Mouse (Mus musculus): Measurements from ENCODE around the gene Trio.
A peak's percentile ranks its signal among the peaks of the same experiment; 100 is the strongest.

The Trio gene

DNA sequence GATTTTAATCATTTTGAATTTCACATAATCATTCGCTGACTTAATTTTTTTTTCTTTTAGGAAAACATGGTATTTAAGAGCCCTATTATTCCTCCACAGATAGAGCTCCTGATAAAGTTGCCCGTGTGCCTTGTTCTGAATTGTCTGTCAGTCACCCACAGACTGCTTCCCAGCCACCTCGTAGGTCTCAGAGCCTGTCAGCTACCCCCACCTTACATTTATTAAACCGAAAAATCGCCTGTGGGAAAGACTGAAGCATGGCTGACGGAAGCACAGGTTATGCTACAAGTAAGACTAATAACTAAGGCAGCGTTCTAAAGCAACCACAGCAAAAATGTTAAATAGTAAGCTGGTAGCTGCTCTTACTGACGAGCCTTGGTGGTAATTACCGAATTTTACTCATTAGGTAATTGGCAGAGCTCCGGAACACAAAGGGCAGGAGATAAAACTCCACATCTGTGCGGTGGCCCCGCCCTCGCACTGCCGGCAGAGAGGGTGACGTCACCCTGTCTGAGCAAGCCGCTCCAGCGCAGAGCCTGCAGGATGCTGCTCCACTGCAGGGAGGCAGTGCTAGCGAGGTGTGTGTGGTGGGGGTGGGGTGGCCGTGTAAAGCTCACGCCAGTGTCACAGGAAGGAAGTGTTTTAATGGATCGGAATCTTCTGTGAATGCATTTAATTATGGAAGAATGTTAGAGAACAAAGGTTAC, 102.2 kb downstream of the Trio start:
- DNase-seq (ENCODE audit: low spot score): peak; percentile 75

DNA sequence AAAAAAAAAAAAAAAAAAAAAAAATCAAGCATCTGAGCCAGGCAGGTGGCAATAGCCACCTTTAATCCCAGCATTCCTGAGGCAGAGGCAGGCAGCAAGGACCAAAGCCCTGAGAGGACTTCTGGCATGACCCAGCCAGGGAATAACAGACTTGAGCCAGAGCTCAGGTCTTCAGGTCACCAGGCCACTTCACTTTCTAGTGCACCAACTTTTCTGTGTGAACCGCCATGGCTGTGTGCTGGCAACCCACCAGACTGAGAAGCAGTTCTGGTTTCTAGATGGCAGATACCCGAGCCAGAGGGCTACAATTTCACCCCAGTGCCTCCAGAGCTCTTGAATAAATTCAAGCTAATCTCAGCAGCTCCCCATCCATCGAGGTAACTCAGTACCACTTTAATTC, 104.9 kb downstream of the Trio start:
- no peak for DNase-seq (ENCODE audit: low spot score)

DNA sequence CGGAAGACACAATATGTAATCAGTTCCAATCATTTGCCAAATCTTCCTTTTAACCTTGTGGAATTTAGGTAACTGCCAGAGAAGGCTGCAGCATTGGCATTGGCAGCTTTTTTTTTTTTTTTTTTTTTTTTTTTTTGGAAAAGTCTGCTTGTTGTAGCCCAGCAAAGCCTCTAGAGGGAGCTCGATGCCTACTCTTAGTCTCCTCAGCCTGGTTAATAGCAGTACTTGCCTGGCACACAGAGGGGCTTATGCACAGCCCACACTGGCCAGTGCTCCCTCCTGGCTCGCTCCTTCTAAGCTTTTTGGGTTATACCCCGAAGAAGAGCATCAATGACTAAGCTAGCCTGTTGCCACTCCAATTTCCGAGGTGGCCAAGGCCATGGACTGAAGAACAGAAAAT, 106.1 kb downstream of the Trio start:
- no peak for DNase-seq (ENCODE audit: low spot score)

DNA sequence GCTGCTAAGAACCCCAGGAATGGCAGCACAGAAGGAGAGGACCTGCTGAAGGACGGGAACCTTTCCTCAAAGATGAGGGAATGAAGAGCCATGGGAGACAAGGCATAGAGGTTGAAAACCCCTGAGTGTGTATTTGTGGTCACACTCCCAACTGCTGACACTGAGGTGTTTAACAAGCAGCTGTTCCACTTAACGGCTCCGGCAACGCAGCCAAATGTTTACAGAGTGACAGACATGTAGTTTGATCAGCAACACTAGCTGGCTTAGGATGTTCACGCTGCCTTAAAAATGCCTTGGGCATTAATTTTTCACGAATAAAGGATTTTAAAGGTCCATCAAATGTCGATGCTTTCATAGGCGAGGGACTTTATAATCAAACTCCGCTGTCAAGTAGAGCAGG, 106.8 kb downstream of the Trio start:
- no peak for DNase-seq (ENCODE audit: low spot score)

DNA sequence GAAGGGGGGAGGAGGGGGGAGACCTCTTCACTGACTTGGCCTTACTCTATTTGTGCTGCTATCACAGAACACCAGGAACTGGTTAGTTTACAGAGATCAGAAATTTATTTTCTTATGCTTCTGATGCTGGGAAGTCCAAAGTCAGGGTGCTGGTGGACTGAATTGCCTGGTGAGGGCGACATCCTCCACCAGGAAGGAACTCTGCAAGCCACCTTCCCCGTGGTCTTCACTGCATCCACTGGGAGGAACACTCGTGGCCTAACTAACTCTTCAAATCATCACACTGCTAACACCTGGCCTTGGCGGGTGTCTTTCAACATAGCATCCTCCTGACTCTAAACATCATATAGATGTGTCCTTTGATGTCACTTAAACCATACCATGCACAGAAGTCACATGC, 109.4 kb downstream of the Trio start:
- DNase-seq (ENCODE audit: low spot score): no peak

DNA sequence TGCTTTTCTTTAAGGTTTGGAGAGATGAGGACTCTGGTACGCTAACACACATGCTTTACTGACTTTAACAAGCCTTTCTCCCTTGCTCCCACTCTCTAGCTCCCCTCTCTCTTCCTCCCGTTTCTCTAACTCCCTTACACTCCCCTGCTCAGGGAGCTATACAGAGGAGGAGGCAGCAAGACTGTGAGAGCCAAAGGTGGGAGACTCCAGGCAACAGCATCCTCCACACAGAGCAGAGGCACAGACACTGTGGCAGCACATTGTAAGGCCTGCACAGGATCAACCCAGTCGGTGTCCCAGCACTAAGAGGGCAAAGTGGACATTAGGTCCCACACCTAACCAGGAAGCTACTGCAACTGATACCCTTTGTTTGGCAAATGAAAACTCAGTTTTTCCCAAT, 112.6 kb downstream of the Trio start:
- no peak for DNase-seq (ENCODE audit: low spot score)

DNA sequence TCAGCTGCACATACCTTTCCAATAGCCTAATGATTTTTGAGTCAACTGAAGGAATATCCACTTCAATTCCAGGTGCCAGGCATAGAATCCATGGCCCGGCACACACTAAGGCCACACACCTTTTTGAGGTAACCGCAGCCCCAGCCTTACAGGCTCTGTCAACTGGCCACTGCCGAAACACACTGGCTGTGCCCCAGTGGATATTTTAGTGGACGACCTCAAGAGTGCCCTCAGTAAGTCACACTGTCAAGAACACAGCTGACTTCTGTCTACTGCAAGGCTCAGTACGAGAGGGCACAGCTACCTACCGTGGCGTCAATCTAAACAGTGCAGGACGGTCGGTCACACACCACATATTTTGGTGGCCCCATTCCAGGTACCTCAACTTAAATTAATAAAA, 114.5 kb downstream of the Trio start:
- no peak for DNase-seq (ENCODE audit: low spot score)

DNA sequence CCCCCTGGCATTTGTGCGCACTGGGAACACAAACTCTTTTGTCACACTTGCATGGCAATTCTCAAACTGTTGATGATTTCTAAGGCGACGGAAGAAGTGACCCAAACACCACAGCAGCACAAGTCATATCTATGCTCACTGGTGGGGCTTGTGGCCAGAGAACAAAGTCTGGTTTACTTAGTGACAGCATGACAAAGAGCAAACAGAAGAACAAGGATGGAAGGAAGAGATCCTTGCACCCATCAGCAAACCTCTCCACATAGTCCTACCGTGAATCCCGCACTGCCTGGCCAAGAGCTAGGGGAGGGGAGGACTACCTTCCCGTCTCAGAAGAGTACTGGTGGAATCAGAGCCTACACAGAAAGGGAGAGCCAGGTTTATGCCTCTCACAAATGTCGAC, 115.5 kb downstream of the Trio start:
- DNase-seq (ENCODE audit: low spot score): no peak

DNA sequence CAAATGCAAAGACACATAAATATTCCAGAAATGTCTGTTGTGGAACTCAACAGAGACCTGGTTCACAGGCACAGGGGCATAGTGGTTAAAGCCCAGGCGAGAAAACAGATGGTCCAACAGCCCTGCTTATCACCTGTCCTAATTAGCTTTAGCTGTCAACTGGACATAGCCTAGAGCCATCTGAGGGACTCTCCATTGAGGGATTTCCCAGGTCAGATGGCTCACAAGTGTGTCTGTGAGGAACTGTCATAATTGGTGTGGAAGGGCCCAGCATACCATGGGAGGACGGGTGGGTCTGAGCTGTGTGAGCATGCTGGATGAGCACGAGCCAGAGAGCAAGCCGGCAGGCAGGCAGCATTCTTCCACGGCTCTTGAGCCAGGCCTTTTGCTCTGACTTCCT, 118.0 kb downstream of the Trio start:
- DNase-seq (ENCODE audit: low spot score): no peak

DNA sequence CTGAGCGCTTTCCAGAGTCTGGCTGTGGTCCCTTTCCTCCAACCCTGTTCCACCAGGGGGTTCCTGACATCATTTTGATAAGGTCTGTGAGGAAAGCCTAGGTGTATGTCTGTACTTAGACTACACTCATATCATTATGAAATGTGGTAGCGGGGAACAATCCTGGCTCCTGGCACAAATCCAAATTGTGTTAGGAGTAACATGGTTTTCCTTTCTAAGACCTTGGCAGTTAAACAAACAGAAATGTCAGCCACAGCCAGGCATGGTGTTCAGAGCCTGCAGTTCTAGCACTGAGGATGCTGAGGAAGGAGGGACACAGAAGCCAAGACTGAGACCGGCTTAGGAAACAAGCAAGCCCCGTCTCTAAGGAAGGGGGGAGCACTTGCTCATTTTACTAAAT, 119.2 kb downstream of the Trio start:
- DNase-seq (ENCODE audit: low spot score): no peak

DNA sequence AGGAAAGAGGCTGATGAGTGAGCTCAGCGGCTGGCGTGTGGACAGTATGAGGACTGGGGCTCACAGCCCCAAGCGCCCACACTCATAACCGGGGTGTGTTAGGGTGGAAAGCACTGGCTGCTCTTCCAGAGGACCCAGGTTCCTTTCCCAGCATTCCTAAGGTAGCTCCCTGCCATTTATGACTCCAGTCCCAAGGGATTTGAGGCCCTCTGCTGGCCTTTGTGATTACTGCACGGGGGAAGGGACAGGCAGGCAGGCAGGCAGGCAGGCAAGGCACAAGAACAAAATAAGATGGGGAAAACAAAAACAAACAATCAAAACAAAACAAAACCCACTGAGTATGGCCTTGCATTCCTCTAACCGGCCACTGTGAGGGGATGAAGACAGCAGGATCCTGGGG, 120.3 kb downstream of the Trio start:
- peak; percentile 81 for DNase-seq (ENCODE audit: low spot score)

DNA sequence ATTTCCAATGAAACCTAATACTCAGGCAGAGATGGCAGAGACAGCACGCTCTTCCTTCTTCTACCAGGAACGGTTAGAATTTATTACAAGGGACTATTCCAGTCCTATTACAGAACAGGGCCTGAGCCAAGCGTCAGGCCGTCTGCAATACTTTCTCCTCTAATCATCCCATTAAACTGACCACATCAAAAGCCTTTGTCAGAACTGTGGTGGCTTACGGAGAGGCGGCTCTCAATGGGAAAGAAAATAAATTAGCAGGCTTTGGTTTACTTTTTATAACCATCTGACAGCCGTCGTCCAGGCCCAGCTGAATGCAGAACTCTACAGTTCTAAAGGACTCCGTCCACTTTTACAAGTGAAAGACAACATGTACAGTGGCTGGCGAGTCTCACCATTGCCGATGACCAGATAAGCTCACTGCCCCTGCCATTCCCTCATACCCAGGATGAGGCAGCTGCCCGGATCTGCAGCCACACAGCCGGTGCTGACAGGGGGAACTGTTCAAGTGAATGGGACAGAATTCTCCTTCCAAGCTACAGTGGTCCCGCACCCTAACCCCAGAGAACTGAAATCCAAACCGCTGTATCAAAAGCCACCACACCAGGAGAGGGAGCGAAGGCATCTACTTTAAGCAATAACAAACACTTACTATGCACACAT, 121.2 kb downstream of the Trio start:
- DNase-seq (ENCODE audit: low spot score): no peak

DNA sequence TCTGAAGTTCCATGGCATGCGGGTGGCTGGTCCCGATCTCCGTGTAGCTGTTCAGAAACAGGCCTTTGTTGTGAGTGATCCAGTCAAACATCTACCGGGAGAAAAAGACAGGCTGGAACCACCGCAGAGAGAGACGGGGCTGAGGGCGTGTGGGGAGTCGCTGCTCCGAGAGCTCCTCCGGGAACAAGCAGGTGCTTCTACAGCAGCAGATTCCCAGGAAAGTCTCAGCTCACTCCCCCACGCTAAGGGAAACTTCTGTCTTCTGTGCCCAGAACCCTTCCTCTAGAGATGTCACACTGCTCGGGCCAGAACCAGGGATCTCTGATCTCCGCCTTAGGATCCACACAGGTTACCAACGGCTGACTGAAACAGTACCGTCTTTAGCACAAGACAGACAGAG, 124.4 kb downstream of the Trio start:
- no peak for DNase-seq (ENCODE audit: low spot score)

DNA sequence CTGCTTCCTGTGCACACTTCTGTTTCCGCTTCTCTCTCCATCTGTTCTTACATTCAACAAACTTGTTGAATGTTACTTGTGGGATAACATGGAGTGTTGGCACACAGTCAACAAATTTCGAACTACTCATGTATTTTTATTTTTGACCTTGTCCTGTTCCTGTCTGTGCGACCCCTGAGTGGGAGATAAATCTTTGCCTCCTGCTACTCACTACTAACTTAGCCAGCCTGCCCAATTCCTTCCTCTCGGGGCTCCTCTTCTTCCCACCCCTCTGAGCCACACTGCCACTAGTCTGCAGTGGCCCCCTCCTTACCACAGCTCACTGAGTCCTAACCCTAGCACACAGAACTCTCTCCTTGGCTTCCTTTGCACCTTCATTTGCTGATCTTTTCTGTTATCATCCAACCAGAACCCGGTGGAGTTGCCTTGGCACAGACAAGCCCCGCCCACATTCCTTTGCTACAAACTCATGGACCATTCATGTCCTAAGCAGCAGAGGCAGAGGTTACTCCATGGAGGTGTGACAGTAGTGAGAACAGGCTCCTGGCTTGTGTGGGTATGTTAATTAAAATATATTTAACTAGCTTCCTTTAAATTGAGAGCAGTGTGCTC, 126.7 kb downstream of the Trio start:
- no peak for DNase-seq (ENCODE audit: low spot score)

DNA sequence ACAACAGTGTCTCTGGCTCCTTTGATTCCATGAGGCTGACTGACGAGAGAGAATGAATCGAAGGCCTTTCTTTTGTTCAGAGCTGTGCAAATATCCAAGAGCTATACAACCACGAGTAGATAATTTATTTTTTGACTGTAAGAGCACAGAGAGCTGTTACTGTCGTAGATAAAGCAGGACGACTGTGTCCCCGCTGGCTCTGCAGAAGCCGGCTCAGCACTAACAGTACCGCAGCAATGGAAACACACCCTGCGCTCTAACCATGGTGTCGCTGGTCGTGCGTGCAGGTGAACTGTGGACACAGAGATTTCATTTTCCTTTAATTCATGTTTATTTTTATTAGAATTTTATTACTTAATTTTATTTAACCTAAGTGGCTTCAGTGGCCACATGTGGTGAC, 131.5 kb downstream of the Trio start:
- DNase-seq (ENCODE audit: low spot score): no peak

DNA sequence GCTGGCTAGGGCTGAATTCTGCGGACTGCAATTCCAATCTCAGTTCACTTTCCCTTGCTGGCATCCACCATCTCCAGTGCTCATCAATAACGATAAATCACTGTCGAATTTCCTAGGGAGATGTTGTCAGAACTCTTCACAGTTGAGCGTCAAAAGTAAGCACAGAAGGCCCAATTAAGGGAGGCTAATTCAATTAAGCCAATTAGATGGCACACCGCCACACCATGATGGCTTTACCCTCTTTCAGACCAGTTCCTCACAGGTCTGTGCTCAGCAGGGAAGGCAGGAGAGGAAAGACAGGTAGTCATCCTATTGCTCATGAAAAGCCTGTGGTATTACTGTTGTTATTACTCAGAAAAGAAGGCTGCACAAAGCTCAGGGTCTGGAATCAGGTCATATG, 133.6 kb downstream of the Trio start:
- DNase-seq (ENCODE audit: low spot score): no peak

DNA sequence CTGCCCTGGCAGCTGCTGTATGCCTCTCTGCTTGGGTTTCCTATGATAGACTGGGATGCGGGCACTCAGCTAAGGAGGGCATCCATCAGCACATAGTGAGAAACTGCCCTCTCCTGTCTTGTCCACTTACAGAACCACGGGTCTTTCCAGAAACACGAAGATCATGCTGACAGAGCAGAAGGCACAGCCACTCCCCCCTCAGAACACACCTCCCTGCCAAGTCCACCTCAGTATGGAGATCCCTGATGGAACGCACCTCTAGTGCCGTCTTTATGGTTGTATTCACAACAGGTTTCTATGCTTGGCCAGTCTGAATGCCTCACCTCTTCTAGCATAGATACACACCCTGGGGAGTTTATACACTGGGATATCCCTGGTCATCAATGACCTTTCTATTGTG, 135.0 kb downstream of the Trio start:
- no peak for DNase-seq (ENCODE audit: low spot score)

DNA sequence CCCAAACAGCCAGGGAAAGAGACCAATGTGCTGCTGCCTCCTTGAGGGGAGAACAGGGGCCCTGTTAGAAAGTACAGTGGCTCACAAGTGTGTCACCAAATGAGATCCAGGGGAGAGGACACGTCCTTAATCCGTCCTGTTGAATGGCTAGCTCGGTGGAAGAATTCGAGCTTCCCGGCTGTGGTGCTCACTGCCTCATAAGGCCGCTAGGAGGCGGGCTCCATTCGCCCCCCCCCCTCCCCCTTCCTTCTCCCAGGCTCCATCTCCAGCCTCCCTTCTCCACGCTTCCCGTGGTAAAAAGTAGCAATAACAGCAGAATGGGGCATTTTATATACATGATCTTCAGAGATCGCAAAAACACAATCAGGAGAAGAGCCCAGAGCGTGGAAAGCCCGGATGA, 137.5 kb downstream of the Trio start:
- no peak for DNase-seq (ENCODE audit: low spot score)

DNA sequence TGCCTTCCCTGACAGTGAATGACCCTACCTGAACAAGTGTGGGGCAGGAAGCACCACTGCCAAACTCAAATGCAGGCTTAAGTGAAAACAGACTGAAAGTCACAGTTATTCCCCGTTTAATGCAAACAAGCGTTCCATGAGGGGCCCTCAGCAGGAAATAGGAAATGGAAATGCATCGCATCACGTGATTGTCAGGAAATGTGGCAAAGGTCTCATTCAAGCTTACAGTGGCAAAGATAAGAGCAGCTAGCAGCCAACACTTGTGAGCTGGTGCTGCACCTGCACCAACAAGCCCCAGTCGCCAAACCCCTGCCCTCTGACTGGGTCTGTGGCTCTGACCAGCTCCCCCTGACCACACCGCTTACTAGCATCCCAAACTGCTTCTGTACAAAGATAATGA, 138.7 kb downstream of the Trio start:
- no peak for DNase-seq (ENCODE audit: low spot score)

DNA sequence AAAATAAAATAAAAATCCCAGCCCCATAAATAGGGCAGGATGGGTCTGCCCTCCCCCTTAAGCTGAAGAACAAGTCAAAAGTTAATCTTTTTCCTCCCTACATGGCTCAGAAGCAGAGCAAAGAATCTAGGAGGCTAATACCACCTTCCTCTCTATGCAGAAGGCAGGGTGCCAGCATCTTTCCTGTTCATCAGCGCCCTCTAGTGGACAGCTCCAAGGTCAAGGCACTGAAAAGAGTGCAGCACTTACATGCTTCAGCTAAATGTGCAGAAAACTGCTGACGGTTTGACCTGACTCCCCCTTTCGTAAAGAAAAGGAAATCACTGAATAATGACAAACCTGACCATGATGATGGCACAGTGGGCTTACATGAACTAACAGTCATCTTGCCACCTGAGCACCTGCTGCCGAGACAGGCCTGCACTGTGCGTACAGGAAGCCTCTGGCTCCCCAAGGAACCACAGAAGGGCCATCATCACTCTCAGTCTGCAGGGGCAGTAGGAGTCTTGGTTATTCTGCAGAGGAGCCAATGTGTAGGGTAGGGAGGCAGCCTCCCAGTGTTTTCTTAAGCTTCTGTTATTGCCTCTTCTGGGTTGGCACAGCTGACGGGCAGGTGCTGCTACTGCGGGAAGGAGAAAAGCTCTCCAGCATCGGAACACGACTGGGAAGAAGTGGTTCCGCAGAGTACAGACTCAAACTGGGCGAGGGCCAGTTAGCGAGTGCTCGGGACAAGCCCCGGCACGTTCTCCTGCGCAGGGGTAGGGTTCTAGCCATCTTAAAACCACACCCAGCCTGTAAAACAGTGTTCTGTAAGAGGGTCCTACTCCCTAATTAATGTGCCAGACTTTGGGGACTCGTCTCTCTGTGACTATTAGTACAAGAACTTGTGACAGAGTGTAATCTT, 141.0 kb downstream of the Trio start:
- peak; percentile 92 for DNase-seq (ENCODE audit: low spot score)

DNA sequence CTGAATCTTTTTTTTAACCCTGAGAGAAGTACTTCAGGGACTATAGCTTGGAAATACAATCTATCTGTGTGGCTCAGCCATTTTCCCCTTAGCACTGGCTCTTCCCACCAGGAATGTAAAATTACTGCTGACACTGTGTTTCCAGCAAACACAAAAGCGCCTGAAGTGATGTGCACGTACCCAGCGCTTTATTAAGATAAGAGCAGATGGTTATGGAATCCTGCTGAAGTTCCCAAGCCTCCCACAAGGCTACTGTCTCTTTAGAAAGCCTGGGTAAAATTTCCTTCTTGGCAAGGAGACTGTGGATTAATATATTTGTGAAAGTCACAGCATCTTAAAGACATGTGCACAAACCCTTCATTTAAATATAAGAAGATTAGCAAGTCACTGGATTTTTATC, 141.8 kb downstream of the Trio start:
- no peak for DNase-seq (ENCODE audit: low spot score)

DNA sequence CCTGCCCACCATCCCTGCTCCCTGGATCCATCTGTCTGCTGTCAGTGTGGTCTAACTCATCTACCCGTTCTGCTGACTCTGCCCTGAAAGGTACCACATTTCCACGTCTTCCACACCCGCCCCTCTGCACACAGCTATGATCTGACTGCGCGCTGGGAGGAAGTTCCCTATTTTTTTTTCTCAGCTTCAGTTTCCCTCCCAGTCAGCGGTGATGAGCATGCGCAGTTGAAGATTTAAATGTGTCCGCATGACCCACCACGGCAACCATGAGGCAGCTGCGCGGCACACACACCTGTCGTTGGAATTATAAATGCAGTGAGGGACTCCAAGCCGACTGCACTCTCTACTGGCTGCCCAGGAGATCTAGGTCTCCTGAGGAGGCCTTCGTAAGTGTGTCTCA, 142.8 kb downstream of the Trio start:
- no peak for DNase-seq (ENCODE audit: low spot score)

DNA sequence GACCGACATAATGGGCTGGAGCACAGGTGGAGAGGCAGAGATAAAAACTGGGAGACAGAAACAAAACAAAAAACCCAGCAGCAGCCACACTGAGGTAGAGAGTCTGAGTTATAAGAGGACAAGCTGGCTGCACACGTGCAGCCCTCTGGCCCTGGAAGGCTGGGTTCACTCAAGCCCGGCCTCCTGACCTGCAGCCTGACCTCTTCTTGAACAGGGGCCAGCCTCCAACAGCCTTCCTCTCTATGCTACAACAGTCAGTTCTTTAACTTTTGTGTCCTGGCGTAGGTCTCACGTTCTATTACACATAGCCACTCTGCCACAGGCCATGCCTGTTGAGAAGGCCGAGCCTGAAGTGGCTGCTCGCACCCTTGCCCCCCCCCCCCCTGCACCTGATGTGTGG, 147.8 kb downstream of the Trio start:
- DNase-seq (ENCODE audit: low spot score): no peak
